Mouse (Mus musculus) heart, postnatal 0 days (tissue): ENCODE measurements at regions not wholly inside any gene's neighbourhood (a gene's known extent, or its start where the extent isn't known, plus 50 kb on each side); places are given as distances from the start of the nearest gene placed in this dataset.

Source experiments
- ATAC-seq: fragments of 200-750 bp; cut with Nextera tagmentation; 2 replicates; pipeline ENCODE4 v1.8.0; 2017; ENCODE audit warnings: low read depth, moderate number of reproducible peaks, moderate library complexity; ENCODE audit not compliant: insufficient read depth
- DNase-seq: peaks from one replicate; pipeline ENCODE4 v3.0.0-alpha.2; 2016; ENCODE audit warnings: low spot score
- H3K27ac ChIP-seq: fragments of 300-500 bp; sonication (generic); 2 replicates; pipeline ENCODE4 v1.5.1; 2014; ENCODE audit warnings: low read depth, mild to moderate bottlenecking
- H3K27me3 ChIP-seq: fragments of 300-500 bp; sonication (generic); 2 replicates; pipeline ENCODE4 v1.6.1; 2014; ENCODE audit warnings: low read length, mixed read lengths; ENCODE audit not compliant: control insufficient read depth, insufficient read depth
- H3K36me3 ChIP-seq: fragments of 300-500 bp; sonication (generic); replicated peaks from 2 replicates; pipeline ENCODE4 v1.6.1; 2014; ENCODE audit warnings: low read length, mixed read lengths; ENCODE audit not compliant: control insufficient read depth, insufficient read depth
- H3K4me1 ChIP-seq: fragments of 300-500 bp; sonication (generic); 2 replicates; pipeline ENCODE4 v1.6.1; 2014; ENCODE audit warnings: antibody characterized with exemption; ENCODE audit not compliant: control insufficient read depth, insufficient read depth
- H3K4me2 ChIP-seq: fragments of 300-500 bp; sonication (generic); 2 replicates; pipeline ENCODE4 v1.6.1; 2014; ENCODE audit warnings: low read depth, mild to moderate bottlenecking, low read length, moderate library complexity
- H3K4me3 ChIP-seq: fragments of 300-500 bp; sonication (generic); 2 replicates; pipeline ENCODE4 v1.5.1; 2014; ENCODE audit warnings: low read depth, low read length
- H3K9ac ChIP-seq: fragments of 300-500 bp; sonication (generic); replicated peaks from 2 replicates; pipeline ENCODE4 v1.6.1; 2014; ENCODE audit warnings: low read depth, low read length, mixed read lengths
- H3K9me3 ChIP-seq: fragments of 300-500 bp; sonication (generic); replicated peaks from 2 replicates; pipeline ENCODE4 v1.6.1; 2016; ENCODE audit warnings: low read length; ENCODE audit not compliant: control insufficient read depth
- CTCF ChIP-seq: IDR thresholded peaks from 2 replicates; pipeline ENCODE4 v1.5.1; 2016; ENCODE audit warnings: antibody characterized with exemption, control low read depth, low read depth
- EP300 ChIP-seq: IDR thresholded peaks from 2 replicates; pipeline ENCODE4 v1.6.1; 2016; ENCODE audit warnings: antibody characterized with exemption, low read depth
- WGBS: fragments of 180-500 bp; shearing (Covaris S2); extraction: QIAGEN DNeasy Blood & Tissue Kit; methylation state at CpG from one replicate; pipeline ENCODE4 v1.1.7; 2014; 5-methylcytosine and 5-hydroxymethylcytosine counted together

DNA sequence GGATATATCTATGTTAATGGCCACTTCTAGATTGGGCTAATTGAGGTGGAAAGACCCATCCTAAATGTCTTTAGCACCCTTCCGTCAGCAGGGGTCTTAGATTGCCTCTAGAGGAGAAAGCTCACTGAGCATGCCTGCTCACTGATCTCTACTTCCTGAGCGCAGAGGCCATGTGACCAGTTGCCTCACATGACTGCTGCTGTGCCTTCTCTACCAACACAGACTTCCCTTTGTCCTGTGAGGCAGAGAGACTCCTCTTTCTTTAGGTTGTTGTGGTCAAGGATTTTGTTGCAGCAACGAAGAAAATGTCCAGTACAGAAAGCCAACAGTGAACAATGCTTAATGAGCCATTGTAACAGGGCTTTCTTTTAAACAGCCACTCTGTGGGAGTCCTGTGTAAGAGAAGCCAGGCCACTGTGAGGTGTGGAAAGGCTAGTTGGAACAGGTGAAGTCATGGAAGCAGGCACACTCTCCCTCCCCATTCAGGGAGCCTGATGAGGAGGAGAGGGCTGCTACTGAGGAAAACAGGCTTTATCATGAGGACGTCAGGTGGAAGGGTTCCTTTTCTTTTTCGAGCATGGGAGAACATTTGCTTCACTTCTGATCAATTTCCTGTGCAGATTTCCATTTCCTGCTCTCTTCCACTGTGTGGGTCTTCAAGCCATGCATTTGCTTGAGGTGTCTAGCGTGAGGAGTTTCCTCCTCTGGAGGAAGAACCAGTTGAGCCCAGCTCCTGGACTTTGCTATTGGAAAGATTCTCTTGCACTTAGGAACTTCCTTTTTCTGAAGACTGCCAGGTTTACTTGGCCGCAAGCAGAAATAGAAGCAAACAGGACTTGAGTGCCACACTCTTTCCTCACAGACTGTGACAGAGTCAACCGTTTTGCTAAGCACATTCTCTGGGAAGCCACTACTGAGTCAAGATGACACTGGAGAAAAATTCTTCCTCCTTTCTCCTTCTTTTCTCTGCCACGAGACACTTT lies 290.7 kb upstream of the Adgrl2 start:
- Histone ChIP-seq H3K27ac (no peak overlapping the region), H3K4me1 (no peaks in the 10 kb centered on the region), H3K27me3 (no peaks in the 10 kb centered on the region), H3K9ac (no peak overlapping the region), H3K4me2 (no peak overlapping the region), H3K4me3 (no peak overlapping the region), H3K36me3 (no peaks in the 10 kb centered on the region), H3K9me3 (no peaks in the 10 kb centered on the region)
- ATAC-seq, result no peak
- DNase-seq, result no peak
- no peak for TF ChIP-seq CTCF
- TF ChIP-seq EP300, result no peak
- WGBS, result 72% methylated on average over 9 of the region's 9 CpGs

DNA sequence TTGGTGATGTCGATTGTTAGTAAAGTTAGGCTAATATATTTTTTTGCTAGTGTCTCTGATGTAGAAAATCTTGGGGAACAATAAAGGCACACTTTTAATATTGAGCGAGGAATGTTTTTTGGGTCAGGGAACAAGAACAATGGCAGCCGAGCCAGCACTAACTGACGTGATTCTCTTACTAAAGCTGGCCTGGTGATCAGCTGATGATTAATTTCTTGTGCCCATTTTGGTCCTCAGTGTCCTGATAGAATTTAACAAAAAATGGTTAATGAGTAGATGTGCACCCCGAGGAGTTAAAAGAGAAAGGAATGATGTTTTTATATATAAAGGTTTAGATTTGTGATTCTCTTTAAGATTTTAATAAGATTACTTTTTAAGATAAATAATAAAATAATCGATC lies 289.0 kb upstream of the Adgrl2 start:
- no peak overlapping the region for H3K4me3 ChIP-seq
- no peaks in the 10 kb centered on the region for H3K4me1 ChIP-seq
- no peak overlapping the region for H3K4me2 ChIP-seq
- ATAC-seq (no peak), DNase-seq (no peak)
- H3K27ac ChIP-seq, result no peak overlapping the region
- no peak overlapping the region for H3K9ac ChIP-seq
- H3K9me3 ChIP-seq, result no peaks in the 10 kb centered on the region
- no peak for TF ChIP-seq EP300
- no peak for TF ChIP-seq CTCF
- WGBS, result 89% methylated on average over 6 of the region's 6 CpGs
- H3K36me3 ChIP-seq, result no peaks in the 10 kb centered on the region
- no peaks in the 10 kb centered on the region for H3K27me3 ChIP-seq

DNA sequence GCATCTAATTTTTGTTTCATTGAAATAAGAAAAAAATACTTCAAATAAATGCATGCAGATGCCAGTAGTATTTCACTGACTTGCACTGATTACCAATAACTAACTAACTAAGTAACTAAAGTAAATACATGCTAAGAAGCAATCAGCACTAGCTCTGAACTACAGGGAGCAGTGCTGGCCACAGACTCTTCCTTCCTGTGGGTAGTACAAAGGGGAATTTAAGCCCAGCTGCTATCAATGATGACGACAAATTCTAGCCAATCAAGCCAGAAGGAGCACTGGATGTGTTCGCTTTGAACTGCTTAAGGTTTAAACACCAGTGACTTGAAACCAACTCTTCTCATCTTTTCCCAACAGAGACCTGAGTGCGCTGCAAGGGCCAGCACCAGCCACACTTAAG lies 287.5 kb upstream of the Adgrl2 start:
- TF ChIP-seq EP300 (no peak), CTCF (no peak)
- Histone ChIP-seq H3K4me2 (no peak overlapping the region), H3K9ac (no peak overlapping the region), H3K27ac (no peak overlapping the region), H3K27me3 (no peaks in the 10 kb centered on the region), H3K4me3 (no peak overlapping the region), H3K36me3 (no peaks in the 10 kb centered on the region), H3K4me1 (peaks cover 4% of the 10 kb centered on the region), H3K9me3 (no peaks in the 10 kb centered on the region)
- WGBS, result 78% methylated on average over 3 of the region's 3 CpGs
- DNase-seq (no peak), ATAC-seq (no peak)

DNA sequence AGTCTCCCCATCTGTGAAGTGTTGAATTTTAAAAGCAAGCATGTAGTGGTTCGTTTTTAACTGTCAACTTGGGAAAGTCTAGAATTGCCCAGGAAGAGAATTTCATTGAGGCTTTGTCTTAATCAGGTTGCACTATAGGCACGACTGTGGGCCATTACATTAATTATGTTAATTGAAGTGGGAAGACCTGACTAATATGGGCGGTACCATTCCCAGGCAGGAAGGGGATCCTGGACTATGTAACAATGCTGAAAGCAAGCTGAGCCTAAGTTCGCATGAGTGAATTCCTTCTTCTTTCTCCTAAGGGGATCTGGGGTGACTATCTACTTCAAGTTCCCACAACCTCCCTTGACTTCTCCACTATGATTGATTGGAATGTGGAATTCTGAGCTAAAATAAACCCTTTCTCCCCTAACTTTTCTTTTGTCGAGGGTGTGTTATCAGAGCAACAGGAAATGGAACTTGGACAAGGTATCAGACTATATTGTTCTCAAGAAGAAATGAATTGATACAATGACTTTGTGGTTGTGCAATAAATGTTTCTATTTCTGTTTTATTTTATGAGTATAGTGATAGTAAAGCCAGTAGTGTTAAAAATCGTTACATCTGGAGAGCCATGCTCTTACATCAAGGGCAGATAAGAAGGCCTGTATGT lies 285.2 kb upstream of the Adgrl2 start:
- no peaks in the 10 kb centered on the region for H3K9me3 ChIP-seq
- 58% methylated on average over 6 of the region's 6 CpGs for WGBS
- H3K4me1 ChIP-seq, result peaks cover 4% of the 10 kb centered on the region
- no peak overlapping the region for H3K4me2 ChIP-seq
- no peak overlapping the region for H3K27ac ChIP-seq
- no peaks in the 10 kb centered on the region for H3K27me3 ChIP-seq
- H3K9ac ChIP-seq, result no peak overlapping the region
- no peak overlapping the region for H3K4me3 ChIP-seq
- H3K36me3 ChIP-seq, result no peaks in the 10 kb centered on the region
- ATAC-seq (no peak), DNase-seq (no peak)
- TF ChIP-seq CTCF, result no peak
- no peak for TF ChIP-seq EP300

DNA sequence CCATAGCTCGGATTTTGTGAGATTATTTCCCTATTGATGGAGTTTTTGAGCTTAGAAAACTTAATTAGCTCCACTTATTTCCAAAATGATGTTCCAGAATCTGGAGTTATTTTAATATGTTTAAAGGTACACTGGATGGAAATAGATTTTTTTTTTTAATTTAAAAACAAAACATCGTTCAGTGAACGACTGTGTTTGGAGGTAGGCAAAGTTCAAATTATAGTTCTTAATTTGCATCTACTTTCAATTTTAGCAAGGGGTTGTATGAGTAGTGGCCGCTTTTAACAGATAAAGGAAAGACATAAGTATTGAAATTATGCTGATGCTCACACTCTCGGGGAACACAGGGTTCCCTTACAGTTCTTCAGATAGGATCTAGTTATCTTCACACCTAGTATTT lies 284.6 kb upstream of the Adgrl2 start:
- H3K4me2 ChIP-seq, result peak overlapping the region; percentile 14; the same call in 1 of the 2 replicates
- DNase-seq, result no peak

More for the DNA sequence above, 284.6 kb upstream of the Adgrl2 start:
- no peak for ATAC-seq
- no peaks in the 10 kb centered on the region for H3K27me3 ChIP-seq
- WGBS, result 78% methylated on average over 5 of the region's 5 CpGs
- TF ChIP-seq CTCF, result no peak
- no peak for TF ChIP-seq EP300
- no peak overlapping the region for H3K27ac ChIP-seq
- no peak overlapping the region for H3K4me3 ChIP-seq
- no peak overlapping the region for H3K9ac ChIP-seq
- peaks cover 4% of the 10 kb centered on the region for H3K4me1 ChIP-seq
- no peaks in the 10 kb centered on the region for H3K36me3 ChIP-seq
- no peaks in the 10 kb centered on the region for H3K9me3 ChIP-seq
